Mouse (Mus musculus): ENCODE measurements around the gene Mcf2l. TPM values are rescaled to one million over a fixed set of nuclear protein-coding genes. Genes with fewer than 3 reads are reported as not detected.

Gene Mcf2l
- polyA plus RNA-seq, 1 experiment from 2014 or later: 142 TPM

DNA sequence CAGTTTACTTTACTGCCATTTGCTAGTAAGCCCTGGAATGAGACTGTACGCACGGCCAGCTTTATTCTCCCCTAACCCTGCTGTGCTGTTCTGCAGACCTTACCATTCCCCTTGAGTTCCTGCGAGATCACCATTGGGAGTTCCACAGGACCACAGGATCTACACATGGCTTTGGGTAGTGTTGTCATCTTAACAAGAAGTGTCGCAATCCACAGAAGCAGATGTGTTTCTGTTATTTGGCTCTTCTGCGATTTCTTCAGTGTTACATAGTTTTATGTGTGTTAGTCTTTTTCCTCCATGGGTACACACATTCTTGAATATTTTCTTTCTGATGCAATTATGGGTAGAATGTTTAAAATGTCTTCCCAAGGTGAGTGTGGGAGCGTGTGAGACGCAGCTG lies 32.8 kb upstream of the Mcf2l start:
- H3K9me3 ChIP-seq (ENCODE audit: control insufficient read depth, low read length): no peaks in the 10 kb centered on the region
- H3K4me3 ChIP-seq (ENCODE audit: low read length): no peak overlapping the region
- ATAC-seq: no peak
- no peak overlapping the region for H3K4me2 ChIP-seq (ENCODE audit: low read length)
- peaks cover 39% of the 10 kb centered on the region for H3K36me3 ChIP-seq (ENCODE audit: control insufficient read depth, insufficient read depth, low read length)
- H3K27ac ChIP-seq (ENCODE audit: low read depth, low read length): no peak overlapping the region
- WGBS: 87% methylated on average over 7 of the region's 7 CpGs
- no peak overlapping the region for H3K9ac ChIP-seq (ENCODE audit: low read depth, low read length)
- no peaks in the 10 kb centered on the region for H3K4me1 ChIP-seq (ENCODE audit: control insufficient read depth, insufficient read depth, low read depth, low read length)
- no peaks in the 10 kb centered on the region for H3K27me3 ChIP-seq (replicated peaks; ENCODE audit: control insufficient read depth, insufficient read depth, low read length)

DNA sequence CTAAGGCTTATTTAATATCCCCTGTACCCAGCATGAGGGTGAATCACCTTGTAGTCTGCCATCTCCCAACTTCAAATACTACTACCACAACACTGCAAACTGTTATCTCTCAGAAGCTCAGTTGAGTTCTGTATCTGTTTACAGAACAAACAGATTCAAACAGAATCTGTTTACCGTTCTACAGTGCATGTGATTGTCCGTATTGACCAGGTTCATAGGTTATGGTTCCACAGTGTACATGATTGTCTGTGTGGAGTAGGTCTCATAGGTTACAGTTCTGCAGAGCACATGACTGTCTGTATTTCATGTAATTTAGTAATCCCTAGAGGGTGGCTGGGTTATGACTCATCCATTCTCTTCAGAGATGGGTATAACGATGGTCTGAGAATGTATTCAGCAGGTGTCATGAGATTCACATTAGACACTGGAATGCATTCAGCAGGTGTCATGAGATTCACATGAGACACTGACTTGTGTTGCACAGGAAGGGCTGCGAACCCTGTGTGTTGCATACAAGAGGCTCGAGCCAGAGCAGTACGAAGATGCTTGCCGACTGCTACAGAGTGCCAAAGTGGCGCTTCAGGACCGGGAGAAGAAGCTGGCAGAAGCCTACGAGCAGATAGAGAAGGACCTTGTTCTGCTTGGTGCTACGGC lies 31.1 kb upstream of the Mcf2l start:
- no peaks in the 10 kb centered on the region for H3K4me1 ChIP-seq (ENCODE audit: control insufficient read depth, insufficient read depth, low read depth, low read length)
- H3K27me3 ChIP-seq (replicated peaks; ENCODE audit: control insufficient read depth, insufficient read depth, low read length): no peaks in the 10 kb centered on the region
- ATAC-seq: no peak
- no peaks in the 10 kb centered on the region for H3K9me3 ChIP-seq (ENCODE audit: control insufficient read depth, low read length)
- H3K27ac ChIP-seq (ENCODE audit: low read depth, low read length): no peak overlapping the region
- WGBS: 92% methylated on average over 11 of the region's 11 CpGs
- H3K4me3 ChIP-seq (ENCODE audit: low read length): no peak overlapping the region
- peaks cover 30% of the 10 kb centered on the region for H3K36me3 ChIP-seq (ENCODE audit: control insufficient read depth, insufficient read depth, low read length)
- no peak overlapping the region for H3K9ac ChIP-seq (ENCODE audit: low read depth, low read length)
- no peak overlapping the region for H3K4me2 ChIP-seq (ENCODE audit: low read length)

DNA sequence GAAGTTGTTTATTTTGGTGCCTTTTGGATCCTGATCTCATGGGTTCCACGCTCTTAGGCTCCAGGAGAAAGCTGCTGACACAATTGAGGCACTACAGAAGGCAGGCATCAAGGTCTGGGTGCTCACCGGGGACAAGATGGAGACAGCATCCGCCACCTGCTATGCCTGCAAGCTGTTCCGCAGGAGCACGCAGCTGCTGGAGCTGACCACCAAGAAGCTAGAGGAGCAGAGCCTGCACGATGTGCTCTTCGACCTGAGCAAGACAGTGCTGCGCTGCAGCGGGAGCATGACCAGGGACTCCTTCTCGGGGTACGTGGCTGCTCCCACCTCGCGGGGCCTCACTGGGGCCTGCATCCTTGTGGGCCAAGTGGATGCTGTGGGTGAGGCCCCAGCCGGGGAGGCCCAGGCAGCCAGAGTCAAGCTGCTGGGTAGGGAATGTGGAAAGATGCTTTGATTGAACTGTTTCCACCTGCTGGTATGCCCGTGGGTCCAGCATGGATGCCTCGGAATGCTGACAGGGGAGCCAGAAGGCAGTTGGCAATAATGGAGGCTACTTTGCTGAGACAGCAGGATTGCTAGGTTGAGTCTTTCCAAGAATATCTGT lies 29.2 kb upstream of the Mcf2l start:
- Histone ChIP-seq H3K9me3 (ENCODE audit: control insufficient read depth, low read length) (no peaks in the 10 kb centered on the region), H3K4me3 (ENCODE audit: low read length) (no peak overlapping the region), H3K4me2 (ENCODE audit: low read length) (no peak overlapping the region), H3K4me1 (ENCODE audit: control insufficient read depth, insufficient read depth, low read depth, low read length) (no peaks in the 10 kb centered on the region), H3K36me3 (ENCODE audit: control insufficient read depth, insufficient read depth, low read length) (peaks cover 36% of the 10 kb centered on the region), H3K27me3 (replicated peaks; ENCODE audit: control insufficient read depth, insufficient read depth, low read length) (no peaks in the 10 kb centered on the region), H3K9ac (ENCODE audit: low read depth, low read length) (no peak overlapping the region), H3K27ac (ENCODE audit: low read depth, low read length) (no peak overlapping the region)
- no peak for ATAC-seq
- 91% methylated on average over 16 of the region's 16 CpGs for WGBS

DNA sequence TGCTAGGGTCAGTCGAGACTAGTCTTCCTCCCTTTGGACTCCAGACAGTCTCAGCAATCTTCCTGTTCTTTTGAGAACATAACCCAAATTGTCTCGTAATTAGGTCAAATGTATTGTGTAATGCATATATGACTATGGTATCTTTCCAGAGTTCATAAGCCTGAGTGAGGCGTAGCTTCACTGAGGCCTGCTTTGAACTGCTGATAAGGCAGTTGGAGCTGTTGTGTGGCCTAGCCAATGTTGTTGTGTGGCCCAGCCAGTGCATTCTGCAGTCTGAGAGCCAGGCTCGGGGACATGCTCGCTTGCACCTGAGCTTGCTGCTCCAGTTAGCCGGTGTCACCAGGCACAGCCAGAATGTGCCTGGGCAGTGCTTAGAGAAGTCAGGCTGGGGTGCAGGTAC lies 27.2 kb upstream of the Mcf2l start:
- Histone ChIP-seq H3K9ac (ENCODE audit: low read depth, low read length) (no peak overlapping the region), H3K4me2 (ENCODE audit: low read length) (no peak overlapping the region), H3K27ac (ENCODE audit: low read depth, low read length) (no peak overlapping the region), H3K9me3 (ENCODE audit: control insufficient read depth, low read length) (no peaks in the 10 kb centered on the region), H3K27me3 (replicated peaks; ENCODE audit: control insufficient read depth, insufficient read depth, low read length) (no peaks in the 10 kb centered on the region), H3K4me1 (ENCODE audit: control insufficient read depth, insufficient read depth, low read depth, low read length) (no peaks in the 10 kb centered on the region), H3K36me3 (ENCODE audit: control insufficient read depth, insufficient read depth, low read length) (peaks cover 50% of the 10 kb centered on the region), H3K4me3 (ENCODE audit: low read length) (no peak overlapping the region)
- ATAC-seq: no peak
- 90% methylated on average over 6 of the region's 6 CpGs for WGBS

GRCm38 (mm10) chr8:12851241-12851640 lies 22.4 kb upstream of the Mcf2l start:
- H3K4me2 ChIP-seq (ENCODE audit: low read length): no peak overlapping the region
- no peaks in the 10 kb centered on the region for H3K4me1 ChIP-seq (ENCODE audit: control insufficient read depth, insufficient read depth, low read depth, low read length)
- peaks cover 29% of the 10 kb centered on the region for H3K36me3 ChIP-seq (ENCODE audit: control insufficient read depth, insufficient read depth, low read length)
- 90% methylated on average over 10 of the region's 10 CpGs for WGBS
- ATAC-seq: no peak
- no peak overlapping the region for H3K4me3 ChIP-seq (ENCODE audit: low read length)
- no peaks in the 10 kb centered on the region for H3K27me3 ChIP-seq (replicated peaks; ENCODE audit: control insufficient read depth, insufficient read depth, low read length)
- H3K9me3 ChIP-seq (ENCODE audit: control insufficient read depth, low read length): no peaks in the 10 kb centered on the region
- no peak overlapping the region for H3K27ac ChIP-seq (ENCODE audit: low read depth, low read length)
- H3K9ac ChIP-seq (ENCODE audit: low read depth, low read length): no peak overlapping the region

- 79% methylated on average over 15 of the region's 15 CpGs for WGBS
- Histone ChIP-seq H3K9ac (ENCODE audit: low read depth, low read length) (no peak overlapping the region), H3K36me3 (ENCODE audit: control insufficient read depth, insufficient read depth, low read length) (peaks cover 10% of the 10 kb centered on the region)
Observed at GRCm38 (mm10) chr8:12856038-12856437, 17.6 kb upstream of the Mcf2l start.

GRCm38 (mm10) chr8:12863061-12863460 lies 10.5 kb upstream of the Mcf2l start:
- H3K9me3 ChIP-seq (ENCODE audit: control insufficient read depth, low read length): no peaks in the 10 kb centered on the region
- no peaks in the 10 kb centered on the region for H3K27me3 ChIP-seq (replicated peaks; ENCODE audit: control insufficient read depth, insufficient read depth, low read length)
- no peak overlapping the region for H3K4me2 ChIP-seq (ENCODE audit: low read length)
- peaks cover 15% of the 10 kb centered on the region for H3K36me3 ChIP-seq (ENCODE audit: control insufficient read depth, insufficient read depth, low read length)
- H3K9ac ChIP-seq (ENCODE audit: low read depth, low read length): no peak overlapping the region
- H3K4me3 ChIP-seq (ENCODE audit: low read length): no peak overlapping the region
- no peaks in the 10 kb centered on the region for H3K4me1 ChIP-seq (ENCODE audit: control insufficient read depth, insufficient read depth, low read depth, low read length)
- H3K27ac ChIP-seq (ENCODE audit: low read depth, low read length): no peak overlapping the region
- WGBS: 80% methylated on average over 3 of the region's 3 CpGs
- peak; percentile 35; the same call in 1 of the 2 replicates for ATAC-seq

More at GRCm38 (mm10) chr8:12856038-12856437, 17.6 kb upstream of the Mcf2l start:
- H3K27ac ChIP-seq (ENCODE audit: low read depth, low read length): no peak overlapping the region
- ATAC-seq: no peak
- H3K4me3 ChIP-seq (ENCODE audit: low read length): no peak overlapping the region
- no peaks in the 10 kb centered on the region for H3K27me3 ChIP-seq (replicated peaks; ENCODE audit: control insufficient read depth, insufficient read depth, low read length)
- no peak overlapping the region for H3K4me2 ChIP-seq (ENCODE audit: low read length)
- H3K4me1 ChIP-seq (ENCODE audit: control insufficient read depth, insufficient read depth, low read depth, low read length): no peaks in the 10 kb centered on the region
- no peaks in the 10 kb centered on the region for H3K9me3 ChIP-seq (ENCODE audit: control insufficient read depth, low read length)

DNA sequence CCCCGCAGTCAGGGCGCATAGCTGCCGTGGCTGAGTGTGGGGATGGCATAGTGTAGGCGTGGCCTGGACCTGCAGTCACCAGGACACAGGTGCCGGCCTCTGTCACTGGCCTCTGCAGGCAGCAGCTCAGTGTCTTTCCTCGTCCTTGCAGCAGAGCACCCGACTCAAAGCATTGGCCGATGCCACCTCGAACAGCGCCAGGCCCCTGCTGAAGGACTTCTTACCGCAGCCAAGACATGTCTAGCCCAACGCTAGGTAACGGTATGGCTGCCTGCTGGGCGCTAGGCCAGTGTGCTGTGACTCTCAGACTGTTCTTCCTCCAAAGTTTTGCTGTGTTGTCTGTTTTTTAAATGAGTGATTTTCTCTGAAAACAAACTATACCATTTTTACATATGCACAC lies 10.0 kb upstream of the Mcf2l start:
- no peak overlapping the region for H3K4me3 ChIP-seq (ENCODE audit: low read length)
- no peaks in the 10 kb centered on the region for H3K4me1 ChIP-seq (ENCODE audit: control insufficient read depth, insufficient read depth, low read depth, low read length)
- H3K9ac ChIP-seq (ENCODE audit: low read depth, low read length): no peak overlapping the region
- no peak overlapping the region for H3K4me2 ChIP-seq (ENCODE audit: low read length)
- no peaks in the 10 kb centered on the region for H3K9me3 ChIP-seq (ENCODE audit: control insufficient read depth, low read length)
- H3K27ac ChIP-seq (ENCODE audit: low read depth, low read length): no peak overlapping the region
- WGBS: 79% methylated on average over 14 of the region's 14 CpGs
- ATAC-seq: no peak
- peaks cover 11% of the 10 kb centered on the region for H3K36me3 ChIP-seq (ENCODE audit: control insufficient read depth, insufficient read depth, low read length)
- no peaks in the 10 kb centered on the region for H3K27me3 ChIP-seq (replicated peaks; ENCODE audit: control insufficient read depth, insufficient read depth, low read length)

GRCm38 (mm10) chr8:12865790-12866189 lies 7.8 kb upstream of the Mcf2l start:
- H3K36me3 ChIP-seq (ENCODE audit: control insufficient read depth, insufficient read depth, low read length): peaks cover 7% of the 10 kb centered on the region; the same call in 1 of the 2 replicates
- 58% methylated on average over 6 of the region's 6 CpGs for WGBS
- no peak overlapping the region for H3K27ac ChIP-seq (ENCODE audit: low read depth, low read length)
- no peak overlapping the region for H3K4me2 ChIP-seq (ENCODE audit: low read length)
- no peaks in the 10 kb centered on the region for H3K9me3 ChIP-seq (ENCODE audit: control insufficient read depth, low read length)
- H3K27me3 ChIP-seq (replicated peaks; ENCODE audit: control insufficient read depth, insufficient read depth, low read length): no peaks in the 10 kb centered on the region
- no peak overlapping the region for H3K9ac ChIP-seq (ENCODE audit: low read depth, low read length)
- ATAC-seq: no peak
- no peak overlapping the region for H3K4me3 ChIP-seq (ENCODE audit: low read length)
- no peaks in the 10 kb centered on the region for H3K4me1 ChIP-seq (ENCODE audit: control insufficient read depth, insufficient read depth, low read depth, low read length)

All from hindbrain, embryonic 16.5 days (tissue).